Mouse (Mus musculus): ENCODE measurements around the gene Clns1a. TPM values are rescaled to one million over a fixed set of nuclear protein-coding genes. Genes with fewer than 3 reads are reported as not detected.

The Clns1a gene
- total RNA-seq (2021): 10 to 100 TPM; 82.2 to 84.6 TPM
- long read RNA-seq, experiment 1, transcript Clns1a-201 (7 exons, 1,504 nt): major isoform, 54 of 62 reads
- long read RNA-seq, experiment 1, transcript Clns1a-203 (1 exons, 3,002 nt): minor isoform, 8 of 62 reads
- long read RNA-seq, experiment 1, partial matches to known transcripts: 0 of 62 reads
- long read RNA-seq, experiment 1, other reads (novel, unspliced or antisense): 0 of 62 reads
- long read RNA-seq, experiment 2, transcript Clns1a-201 (7 exons, 1,504 nt): major isoform, 35 of 42 reads
- long read RNA-seq, experiment 2, transcript Clns1a-203 (1 exons, 3,002 nt): minor isoform, 5 of 42 reads
- long read RNA-seq, experiment 2, partial matches to known transcripts: 1 of 42 reads
- long read RNA-seq, experiment 2, other reads (novel, unspliced or antisense): 1 of 42 reads

- H3K27ac ChIP-seq: peak within 1 kb of the TSS; percentile 85
- no peak for TF ChIP-seq CTCF (IDR thresholded peaks at IDR 0.05)
- intact Hi-C loops (cut with DNase I): loop anchor here (1.0 to 5.0 kb wide), 2 partner anchors 117 to 214 kb away; partner anchors contain the start of genes Aamdc, Ints4 and Rsf1
- peak within 1 kb of the TSS; percentile 100 for H3K4me3 ChIP-seq
- peak; percentile 92 to 94 for DNase-seq (ENCODE audit: extremely low spot score in 1 of 2, low spot score in 2 of 2)
These were observed at the start of gene Clns1a for GRCm38 (mm10) chr7:97696506-97697254. Gene Clns1a (plus strand): TSS chr7:97696634.

- DNase-seq (ENCODE audit: extremely low spot score in 1 of 2, low spot score in 2 of 2): no peak
- intact Hi-C loops (cut with DNase I): no loop called here
- no peak for TF ChIP-seq CTCF (IDR thresholded peaks at IDR 0.05)
- H3K27ac ChIP-seq: no peak overlapping the region
- H3K4me3 ChIP-seq: no peak overlapping the region
These were observed 48.8 kb upstream of the Clns1a start for GRCm38 (mm10) chr7:97647656-97648055.

GRCm38 (mm10) chr7:97650729-97651128, 45.7 kb upstream of the Clns1a start:
- TF ChIP-seq CTCF (IDR thresholded peaks at IDR 0.05): no peak
- no peak overlapping the region for H3K27ac ChIP-seq
- H3K4me3 ChIP-seq: no peak overlapping the region
- DNase-seq (ENCODE audit: extremely low spot score in 1 of 2, low spot score in 2 of 2): no peak
- intact Hi-C loops (cut with DNase I): no loop called here

GRCm38 (mm10) chr7:97656144-97656543, 40.3 kb upstream of the Clns1a start:
- intact Hi-C loops (cut with DNase I): no loop called here

GRCm38 (mm10) chr7:97661634-97662033, 34.8 kb upstream of the Clns1a start:
- no peak overlapping the region for H3K27ac ChIP-seq
- H3K4me3 ChIP-seq: no peak overlapping the region
- TF ChIP-seq CTCF (IDR thresholded peaks at IDR 0.05): no peak
- DNase-seq (ENCODE audit: extremely low spot score in 1 of 2, low spot score in 2 of 2): no peak
- intact Hi-C loops (cut with DNase I): no loop called here

More at GRCm38 (mm10) chr7:97656144-97656543, 40.3 kb upstream of the Clns1a start:
- no peak for DNase-seq (ENCODE audit: extremely low spot score in 1 of 2, low spot score in 2 of 2)
- no peak; the same call in 1 of the 2 replicates for TF ChIP-seq CTCF (IDR thresholded peaks at IDR 0.05)
- H3K27ac ChIP-seq: no peak overlapping the region
- H3K4me3 ChIP-seq: no peak overlapping the region

GRCm38 (mm10) chr7:97679239-97679638, 17.2 kb upstream of the Clns1a start:
- H3K27ac ChIP-seq: no peak overlapping the region
- DNase-seq (ENCODE audit: extremely low spot score in 1 of 2, low spot score in 2 of 2): no peak
- TF ChIP-seq CTCF (IDR thresholded peaks at IDR 0.05): peak; percentile 70
- no peak overlapping the region for H3K4me3 ChIP-seq
- intact Hi-C loops (cut with DNase I): loop anchor here (5.0 kb wide), 2 partner anchors 97 to 252 kb away; no protein-coding TSS in a partner anchor

- intact Hi-C loops (cut with DNase I): no loop called here
- Histone ChIP-seq H3K4me3 (no peak overlapping the region), H3K27ac (no peak overlapping the region)
- no peak for TF ChIP-seq CTCF (IDR thresholded peaks at IDR 0.05)
- no peak for DNase-seq (ENCODE audit: extremely low spot score in 1 of 2, low spot score in 2 of 2)
These were observed 8.6 kb upstream of the Clns1a start for GRCm38 (mm10) chr7:97687831-97688230.

- Histone ChIP-seq H3K4me3 (no peak overlapping the region), H3K27ac (no peak overlapping the region; the same call in 1 of the 2 replicates)
- no peak for DNase-seq (ENCODE audit: extremely low spot score in 1 of 2, low spot score in 2 of 2)
- intact Hi-C loops (cut with DNase I): loop anchor here (5.0 kb wide), 1 partner anchor 213 kb away; the partner anchor contains the start of gene Ints4
- TF ChIP-seq CTCF (IDR thresholded peaks at IDR 0.05): no peak
These were observed 993 bp upstream of the Clns1a start for GRCm38 (mm10) chr7:97695441-97695840.

GRCm38 (mm10) chr7:97696133-97696505, 315 bp upstream of the Clns1a start:
- Histone ChIP-seq H3K27ac (peak overlapping the region; percentile 85), H3K4me3 (peak overlapping the region; percentile 100)
- intact Hi-C loops (cut with DNase I): loop anchor here (1.0 to 5.0 kb wide), 2 partner anchors 117 to 214 kb away; partner anchors contain the start of genes Aamdc, Ints4 and Rsf1
- DNase-seq (ENCODE audit: extremely low spot score in 1 of 2, low spot score in 2 of 2): no peak
- TF ChIP-seq CTCF (IDR thresholded peaks at IDR 0.05): no peak

- no peak overlapping the region for H3K27ac ChIP-seq
- no peak overlapping the region for H3K4me3 ChIP-seq
- no peak for TF ChIP-seq CTCF (IDR thresholded peaks at IDR 0.05)
- intact Hi-C loops (cut with DNase I): no loop called here
- DNase-seq (ENCODE audit: extremely low spot score in 1 of 2, low spot score in 2 of 2): no peak
These were observed 3.7 kb downstream of the Clns1a start for GRCm38 (mm10) chr7:97700173-97700572.

- no peak overlapping the region for H3K4me3 ChIP-seq
These were observed 4.7 kb downstream of the Clns1a start for GRCm38 (mm10) chr7:97701106-97701505.

GRCm38 (mm10) chr7:97707123-97707522, 10.7 kb downstream of the Clns1a start:
- TF ChIP-seq CTCF (IDR thresholded peaks at IDR 0.05): no peak
- no peak overlapping the region for H3K27ac ChIP-seq
- intact Hi-C loops (cut with DNase I): no loop called here
- H3K4me3 ChIP-seq: no peak overlapping the region
- DNase-seq (ENCODE audit: extremely low spot score in 1 of 2, low spot score in 2 of 2): no peak

More at GRCm38 (mm10) chr7:97701106-97701505, 4.7 kb downstream of the Clns1a start:
- intact Hi-C loops (cut with DNase I): no loop called here
- TF ChIP-seq CTCF (IDR thresholded peaks at IDR 0.05): no peak
- no peak overlapping the region for H3K27ac ChIP-seq
- DNase-seq (ENCODE audit: extremely low spot score in 1 of 2, low spot score in 2 of 2): no peak
